In genomic region chr1:89550061-89550869, GRCm38 (mm10) we compare ENCODE assay signal across 11 mouse cellular contexts.
A peak's percentile ranks its signal among the peaks of the same experiment; 100 is the strongest.
DNase-seq lines count a peak whose midpoint lies in the region; ATAC-seq and TF ChIP-seq lines count a peak whose summit lies in the region.
"Had no signal": no experiment of that assay in that cellular context is flagged by ENCODE, and none has a peak within 500 bp of the region (broad histone marks: within the 10 kb centered on the region; RNA-seq: fewer than 3 reads in every experiment).

No protein-coding gene starts in this region.

- H3K4me1 ChIP-seq in forebrain, embryonic 14.5 days (ENCODE audit: control insufficient read depth, insufficient read depth, low read length) = peaks cover 37% of the 10 kb centered on the region
- peaks cover 74% of the 10 kb centered on the region for H3K4me1 ChIP-seq in neural tube, embryonic 13.5 days (replicated peaks)
- no peaks in the 10 kb centered on the region for H3K4me1 ChIP-seq in stomach, postnatal 0 days (replicated peaks; ENCODE audit: control insufficient read depth, insufficient read depth)

- H3K27me3 ChIP-seq in forebrain, embryonic 14.5 days (replicated peaks; ENCODE audit: control insufficient read depth, insufficient read depth, low read length) = peaks cover 2% of the 10 kb centered on the region; the same call in 1 of the 2 replicates
- H3K27me3 ChIP-seq in neural tube, embryonic 13.5 days = no peaks in the 10 kb centered on the region
- no peaks in the 10 kb centered on the region for H3K27me3 ChIP-seq in stomach, postnatal 0 days (ENCODE audit: control insufficient read depth, insufficient read depth, low read length)

- WGBS in forebrain, embryonic 14.5 days = 4% methylated on average over 25 of the region's 25 CpGs
- WGBS in neural tube, embryonic 13.5 days = 14% methylated on average over 25 of the region's 25 CpGs
- WGBS in stomach, postnatal 0 days = 57% methylated on average over 25 of the region's 25 CpGs

- DNase-seq in left cerebral cortex, postnatal 4 days = peak; percentile 67
- no peak for DNase-seq in left cerebral cortex, postnatal 36 days (ENCODE audit: low spot score in 2 of 2)
- DNase-seq in forebrain, embryonic 14.5 days (ENCODE audit: low spot score) = peak; percentile 94
- peak; percentile 49 to 60 for DNase-seq in layer of hippocampus, postnatal 10 days (ENCODE audit: low spot score in 2 of 2)
- no peak for DNase-seq in stomach, postnatal 0 days (ENCODE audit: low spot score)
- no peak for DNase-seq in heart, adult 9 months (ENCODE audit: low spot score in 2 of 2)
- no peak for DNase-seq in adrenal gland, postnatal 14 days
- DNase-seq: B cell, adult 2 months; lung, adult 18-20 months had no signal

- H3K9me3 ChIP-seq in forebrain, embryonic 14.5 days (replicated peaks; ENCODE audit: control insufficient read depth, low read length) = no peaks in the 10 kb centered on the region
- H3K9me3 ChIP-seq in neural tube, embryonic 13.5 days = no peaks in the 10 kb centered on the region
- H3K9me3 ChIP-seq in stomach, postnatal 0 days (ENCODE audit: control insufficient read depth, low read length) = no peaks in the 10 kb centered on the region

- H3K9ac ChIP-seq in forebrain, embryonic 14.5 days (ENCODE audit: low read length) = peak overlapping the region; percentile 41
- peak overlapping the region; percentile 60 for H3K9ac ChIP-seq in neural tube, embryonic 13.5 days
- H3K9ac ChIP-seq in stomach, postnatal 0 days (ENCODE audit: low read length) = no peak overlapping the region

- TF ChIP-seq EP300 in stomach, postnatal 0 days (optimal IDR thresholded peaks at IDR 0.05) = no peak

- no peak overlapping the region; the same call in 1 of the 2 replicates for H3K4me3 ChIP-seq in forebrain, embryonic 14.5 days (ENCODE audit: low read depth, low read length)
- 0 out of 2 replicates have a peak overlapping the region, but pooled peaks have one; percentile 3 for H3K4me3 ChIP-seq in neural tube, embryonic 13.5 days
- no peak overlapping the region for H3K4me3 ChIP-seq in stomach, postnatal 0 days (ENCODE audit: low read depth, low read length)
- H3K4me3 ChIP-seq: left cerebral cortex, adult 2 months had no signal

- ATAC-seq in forebrain, embryonic 14.5 days = peak; percentile 96
- ATAC-seq in neural tube, embryonic 13.5 days (ENCODE audit: low read depth) = peak; percentile 90
- no peak for ATAC-seq in stomach, postnatal 0 days (ENCODE audit: low FRiP score, low TSS enrichment)

- H3K4me2 ChIP-seq in forebrain, embryonic 14.5 days (ENCODE audit: low read length) = peak overlapping the region; percentile 47
- peak overlapping the region; percentile 46 for H3K4me2 ChIP-seq in neural tube, embryonic 13.5 days
- no peak overlapping the region for H3K4me2 ChIP-seq in stomach, postnatal 0 days (replicated peaks; ENCODE audit: low read depth)

- H3K27ac ChIP-seq in forebrain, embryonic 14.5 days (ENCODE audit: low read depth, low read length) = peak overlapping the region; percentile 80
- peak overlapping the region; percentile 94 for H3K27ac ChIP-seq in neural tube, embryonic 13.5 days (replicated peaks)
- no peak overlapping the region for H3K27ac ChIP-seq in stomach, postnatal 0 days (replicated peaks)
- H3K27ac ChIP-seq: left cerebral cortex, adult 2 months had no signal

- no peak for TF ChIP-seq CTCF in stomach, postnatal 0 days (IDR thresholded peaks at IDR 0.05; ENCODE audit: low read depth)

- no peaks in the 10 kb centered on the region for H3K36me3 ChIP-seq in forebrain, embryonic 14.5 days (ENCODE audit: control insufficient read depth, insufficient read depth, low read length)
- no peaks in the 10 kb centered on the region for H3K36me3 ChIP-seq in neural tube, embryonic 13.5 days
- H3K36me3 ChIP-seq in stomach, postnatal 0 days (ENCODE audit: control insufficient read depth, insufficient read depth, low read length) = no peaks in the 10 kb centered on the region

- intact Hi-C loops in left cerebral cortex, postnatal 4 days (cut with DNase I) = loop anchor here (1.0 kb wide), 1 partner anchor 25 kb away; no protein-coding TSS in a partner anchor
- intact Hi-C loops in left cerebral cortex, postnatal 36 days (cut with DNase I) = no loop called here

Comparison
In these comparisons a context has a peak if more than half of its experiments do, and no peak if none do; other contexts are left out.
1. DNase-seq: peak in left cerebral cortex, postnatal 4 days (single experiment), forebrain, embryonic 14.5 days (single experiment) and layer of hippocampus, postnatal 10 days (2 of 2); none in left cerebral cortex, postnatal 36 days (0 of 2), stomach, postnatal 0 days (single experiment), heart, adult 9 months (0 of 2) and adrenal gland, postnatal 14 days (single experiment).